Mouse (Mus musculus): ENCODE data around the gene Cdcp2.

Gene Cdcp2

DNA sequence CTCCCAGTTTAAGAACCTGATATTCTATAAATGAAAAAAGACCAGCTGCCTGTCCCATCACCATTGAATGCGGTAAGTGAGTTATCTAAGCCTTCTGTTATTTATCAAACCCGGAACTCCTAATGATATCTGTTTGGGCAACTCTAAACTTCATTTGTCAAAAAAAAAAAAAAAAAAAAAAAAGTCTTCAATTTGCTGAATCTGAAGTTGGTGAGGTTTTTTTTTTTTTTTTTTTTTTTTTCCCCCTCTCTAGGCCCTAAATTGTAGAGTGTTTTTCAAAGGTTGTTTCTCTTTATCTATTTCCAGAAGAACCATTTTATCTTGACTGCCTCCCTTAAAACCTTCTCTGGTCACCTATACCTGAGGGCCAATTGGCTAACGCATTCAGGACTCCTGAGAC is 38.2 kb downstream of the Cdcp2 start:
- no peak for DNase-seq (ENCODE audit: low spot score in 2 of 2)

DNA sequence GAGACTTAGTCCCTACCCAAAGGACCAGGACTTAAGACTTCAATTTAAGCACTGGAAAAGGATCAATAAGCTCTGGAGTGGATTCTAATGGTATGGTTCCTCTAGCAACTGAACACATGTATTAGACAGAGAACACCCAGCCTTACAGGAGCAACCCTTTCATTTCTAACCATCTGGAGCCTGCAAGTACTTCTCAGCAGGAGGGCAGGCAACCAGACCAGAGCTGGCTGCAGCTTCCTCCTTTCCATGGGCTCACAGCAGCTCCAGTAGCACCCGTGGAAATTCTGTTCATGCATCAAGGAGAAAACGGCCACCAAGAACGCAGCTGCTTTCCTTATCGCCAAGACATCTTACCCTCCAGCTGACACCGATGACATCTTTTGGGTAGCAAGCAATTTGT is 39.0 kb downstream of the Cdcp2 start:
- DNase-seq (ENCODE audit: low spot score in 2 of 2), result no peak

DNA sequence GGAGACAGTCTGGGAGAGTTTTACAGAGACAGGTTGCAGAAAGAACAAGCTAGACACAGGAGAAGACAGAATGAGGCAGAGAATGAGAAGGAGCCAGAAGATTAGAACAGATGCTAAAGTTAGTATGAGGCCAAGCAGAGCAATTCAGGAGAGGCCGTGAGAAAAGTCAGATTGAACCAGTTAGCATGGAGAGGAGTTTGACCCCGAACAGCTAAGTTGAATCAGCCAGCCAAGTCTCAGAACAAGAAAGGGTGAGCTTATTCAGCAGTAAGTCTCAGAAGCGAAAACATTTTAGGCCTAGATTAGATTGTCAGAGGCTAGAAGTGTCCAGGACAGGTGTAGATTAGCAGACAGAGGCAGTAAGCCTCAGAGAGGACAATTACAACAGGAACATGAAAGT is 39.8 kb downstream of the Cdcp2 start:
- no peak for DNase-seq (ENCODE audit: low spot score in 2 of 2)

DNA sequence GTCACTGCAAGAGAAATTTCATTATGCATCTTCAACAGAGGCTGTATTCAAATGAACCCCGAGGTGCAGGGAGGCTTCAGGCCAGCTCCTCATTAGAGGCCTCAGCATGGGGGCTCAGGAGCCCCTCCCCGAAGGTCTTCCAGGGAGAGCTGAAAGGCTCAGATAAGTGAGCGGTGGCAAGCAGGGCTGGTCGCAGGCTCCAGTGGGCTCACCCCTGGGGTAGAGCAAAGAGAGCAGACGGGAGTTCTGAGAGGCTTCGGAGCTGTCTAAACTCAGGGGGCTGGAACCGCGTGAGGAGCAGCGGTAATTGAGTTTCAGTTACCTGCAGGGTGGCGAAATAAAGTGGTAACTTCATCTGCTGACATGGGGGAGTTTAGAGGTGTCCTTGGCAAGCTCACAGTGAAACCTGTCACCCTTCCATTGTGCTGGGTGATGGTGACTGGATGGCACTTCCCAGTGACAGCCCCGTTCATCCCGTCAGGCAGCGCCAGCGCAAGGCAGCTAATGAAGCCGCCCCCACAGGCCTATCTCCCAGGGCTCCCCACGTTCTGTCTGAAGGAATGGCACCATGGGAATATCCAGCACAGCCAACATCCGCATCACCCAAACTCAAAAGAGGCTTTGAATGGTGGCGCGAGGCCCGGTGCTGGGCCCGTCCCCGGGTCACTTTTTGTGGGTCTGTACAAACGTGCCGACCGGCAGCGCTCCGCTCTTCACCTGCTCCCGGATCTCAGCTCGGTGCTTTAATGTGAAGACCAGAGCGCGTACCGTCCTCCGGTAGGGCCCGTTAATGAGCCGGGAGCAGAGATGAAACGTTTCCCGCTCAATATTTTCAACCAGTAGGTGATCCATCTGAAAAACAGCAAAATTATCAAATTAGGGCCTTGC is 42.5 kb downstream of the Cdcp2 start:
- DNase-seq (ENCODE audit: low spot score in 2 of 2), result no peak

DNA sequence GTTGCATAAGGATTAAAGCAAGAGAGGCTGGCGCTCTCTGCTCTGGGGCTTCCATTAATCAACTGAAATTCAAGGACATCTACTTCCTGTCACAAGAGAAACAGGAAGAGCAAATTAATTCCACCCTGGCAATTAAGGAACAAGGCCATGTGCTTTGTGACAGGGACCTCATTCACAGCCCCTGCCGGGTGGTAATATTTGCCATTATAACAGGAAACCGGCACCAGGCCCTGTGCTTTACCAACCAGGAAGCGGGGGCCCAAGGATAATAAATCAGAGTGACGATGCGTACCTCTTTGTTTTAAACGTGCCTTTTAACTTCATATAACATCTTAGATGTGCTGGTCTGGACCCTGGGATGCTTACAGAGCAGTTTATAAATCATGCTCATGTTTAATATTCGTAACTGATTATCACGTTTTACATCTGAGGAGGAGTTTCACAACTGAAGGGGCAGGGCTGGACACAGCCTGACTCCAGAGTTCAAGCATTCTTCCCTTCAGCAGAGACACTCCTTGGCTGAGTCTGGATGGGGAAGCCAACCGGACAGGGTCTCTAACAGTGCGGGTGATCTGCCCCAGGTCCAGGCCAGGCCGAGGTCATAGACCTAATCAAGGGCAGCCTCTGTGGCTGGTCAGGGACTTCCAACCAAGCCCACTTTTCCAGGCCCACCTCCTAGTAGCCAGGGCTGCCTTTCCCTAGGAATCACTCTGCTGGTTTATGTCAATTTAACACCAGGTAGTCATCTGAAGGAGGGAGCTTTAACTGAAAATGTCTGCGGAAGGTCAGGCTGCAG is 43.3 kb downstream of the Cdcp2 start:
- DNase-seq (ENCODE audit: low spot score in 2 of 2), result no peak

DNA sequence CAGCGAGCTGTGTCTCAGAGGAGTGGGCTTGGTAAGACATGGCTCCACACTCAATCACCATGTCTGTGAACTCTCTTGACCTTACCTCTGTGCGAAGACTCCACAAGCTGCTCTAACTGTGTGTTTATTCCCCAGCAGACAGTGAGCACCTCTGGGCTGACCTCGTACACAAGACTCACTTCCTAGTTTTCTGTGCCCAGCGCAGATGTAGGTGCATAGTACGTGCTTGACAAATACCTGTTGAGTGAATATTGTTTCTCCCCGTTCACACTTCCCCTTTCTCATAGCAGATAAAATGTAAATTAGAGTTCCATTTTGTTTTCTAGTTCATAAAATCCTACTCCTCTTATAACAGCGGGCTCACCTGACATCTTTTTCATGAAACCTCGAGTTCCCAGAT is 46.8 kb downstream of the Cdcp2 start:
- DNase-seq (ENCODE audit: low spot score in 2 of 2), result no peak

DNA sequence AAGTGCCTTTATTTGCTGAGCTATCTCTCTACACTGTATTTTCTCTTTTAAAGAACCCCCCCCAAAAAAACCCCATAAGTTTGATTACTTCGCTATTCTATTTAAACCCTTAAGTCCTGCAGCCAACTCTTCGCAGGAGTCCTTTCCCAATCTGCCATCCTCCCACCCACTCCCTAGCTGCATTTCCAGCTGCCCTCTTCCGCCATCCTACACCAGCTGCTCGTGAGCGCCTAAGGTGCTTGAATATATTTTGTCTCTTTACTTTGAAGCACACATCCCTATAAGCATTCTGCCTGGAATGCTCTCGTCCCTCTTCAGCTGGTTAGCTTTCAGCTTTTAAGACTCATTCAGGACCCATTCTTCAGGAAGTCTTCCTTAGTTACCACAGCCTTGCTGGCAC is 54.3 kb downstream of the Cdcp2 start:
- DNase-seq (ENCODE audit: low spot score in 2 of 2), result no peak

DNA sequence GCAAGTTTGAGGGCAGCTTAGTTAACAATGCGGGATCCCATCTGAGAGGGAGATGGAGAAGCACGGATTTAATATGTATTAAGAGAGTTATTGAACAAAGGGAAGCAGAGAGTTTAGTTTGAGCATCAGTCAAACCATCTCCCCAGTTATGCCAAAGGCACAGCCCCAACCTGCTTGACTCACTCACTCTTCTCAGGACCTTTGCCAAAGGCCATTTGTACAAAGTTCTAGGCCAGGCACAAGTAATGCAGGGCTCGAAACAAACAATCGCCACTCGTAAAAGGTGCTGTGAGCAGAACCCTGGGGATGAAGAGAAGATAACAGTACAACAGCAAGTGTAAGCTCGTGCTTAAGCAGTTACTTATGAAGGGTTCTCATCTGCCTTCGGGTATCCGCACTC is 55.9 kb downstream of the Cdcp2 start:
- no peak for DNase-seq (ENCODE audit: low spot score in 2 of 2)

DNA sequence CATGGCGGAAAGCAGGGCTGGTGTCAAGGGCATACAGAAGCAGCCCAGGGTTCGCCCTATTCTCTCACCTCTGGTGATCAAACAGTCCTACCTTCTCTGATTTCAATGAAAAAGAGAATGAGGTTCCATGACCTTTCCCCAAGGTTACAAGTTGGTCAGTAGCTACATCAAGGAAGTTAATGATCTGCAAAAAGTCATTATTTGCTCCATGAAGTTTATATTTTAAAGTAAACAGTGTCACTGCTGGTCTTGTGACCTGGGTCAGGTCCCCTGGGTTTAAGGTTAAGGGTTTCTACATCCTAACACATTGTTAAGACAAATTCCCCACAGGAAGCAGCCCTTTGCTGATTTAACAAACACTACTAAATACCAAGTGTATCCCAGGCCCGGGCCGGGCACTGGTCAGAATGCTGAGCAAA is 60.3 kb downstream of the Cdcp2 start:
- DNase-seq (ENCODE audit: low spot score in 2 of 2), result no peak

DNA sequence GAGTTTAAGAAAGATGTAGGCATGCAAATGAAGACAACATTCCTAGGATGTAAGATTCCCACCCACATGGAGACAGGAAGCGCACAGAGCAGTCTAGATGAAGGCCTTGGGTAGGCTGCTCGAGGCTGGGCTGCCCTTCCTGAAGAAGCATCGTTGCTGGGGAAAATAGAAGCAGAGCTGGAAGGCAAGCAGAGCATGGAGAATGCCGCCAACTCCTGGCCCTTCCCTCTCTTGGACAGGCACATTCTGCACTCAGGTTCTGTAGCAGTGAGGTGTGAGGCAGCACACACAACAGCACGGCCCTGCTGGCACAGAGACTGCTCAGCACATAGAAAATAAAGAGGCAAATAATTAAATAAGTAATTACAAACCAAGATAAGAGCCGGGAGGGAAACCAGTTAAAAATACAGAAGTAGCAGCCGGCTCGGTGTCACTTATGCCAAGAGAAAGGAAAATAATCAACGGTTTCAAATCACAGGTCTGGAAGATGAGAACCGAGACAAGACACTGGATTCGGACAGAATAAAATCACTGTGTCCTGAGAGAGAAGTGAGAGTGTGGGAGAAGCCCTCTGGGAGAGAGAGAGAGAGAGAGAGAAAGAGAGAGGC is 62.6 kb downstream of the Cdcp2 start:
- no peak for DNase-seq (ENCODE audit: low spot score in 2 of 2)

DNA sequence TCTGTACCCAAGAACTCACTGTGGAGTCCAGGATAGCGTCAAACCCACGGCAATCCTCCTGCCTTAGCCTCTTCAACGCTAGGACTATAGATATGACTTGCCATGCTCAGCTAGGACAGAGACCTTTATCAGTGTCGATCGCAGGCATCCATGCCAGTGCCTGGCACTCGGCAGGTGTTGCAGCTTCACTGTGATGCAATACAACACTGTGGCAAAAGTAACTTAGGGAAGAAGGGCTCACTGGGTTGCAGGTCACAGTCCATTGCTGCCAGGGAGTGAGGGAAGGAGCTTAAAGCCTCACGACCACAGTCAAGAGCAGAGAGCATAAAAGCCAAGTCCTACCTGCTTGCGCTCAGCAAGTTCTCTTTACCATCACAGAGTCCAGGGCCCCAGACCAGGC is 63.5 kb downstream of the Cdcp2 start:
- no peak for DNase-seq (ENCODE audit: low spot score in 2 of 2)
